ENCODE assay signal across 8 mouse cellular contexts in the genomic region with DNA sequence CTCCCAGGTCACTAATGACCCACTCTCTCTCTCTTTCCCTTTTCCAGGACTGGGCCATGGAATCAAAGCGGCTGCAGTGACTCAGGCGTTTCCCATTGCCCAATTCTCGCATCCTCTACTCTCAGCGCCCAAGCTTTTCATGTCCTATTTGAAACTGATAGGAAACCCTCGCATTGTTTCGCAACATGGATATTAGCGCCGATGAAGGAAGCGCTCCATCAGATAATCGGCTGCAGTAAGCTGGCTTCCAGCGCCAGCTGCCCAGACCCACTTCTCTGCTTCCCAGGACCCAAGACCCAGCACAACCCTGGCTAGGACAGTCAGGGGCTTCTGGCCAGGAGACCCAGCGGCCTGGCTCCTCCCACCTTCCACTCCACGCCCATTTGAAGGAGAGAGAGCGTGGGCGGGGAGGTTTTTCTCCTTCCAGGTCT. TPM values are rescaled to one million over a fixed set of nuclear protein-coding genes. Genes with fewer than 3 reads are reported as not detected.
DNase-seq lines count a peak whose midpoint lies in the region; ATAC-seq and TF ChIP-seq lines count a peak whose summit lies in the region.

No protein-coding gene starts in this region.

- no peaks in the 10 kb centered on the region for H3K27me3 ChIP-seq in hindbrain, embryonic 15.5 days

- no peak for TF ChIP-seq POLR2A in embryonic fibroblast, embryonic 13.5 days (IDR thresholded peaks at IDR 0.05; ENCODE audit: low read depth, low read length)

- no peaks in the 10 kb centered on the region for H3K9me3 ChIP-seq in hindbrain, embryonic 15.5 days

- ATAC-seq in hindbrain, embryonic 15.5 days (ENCODE audit: low FRiP score, low read depth), result no peak; the same call in 1 of the 2 replicates

- DNase-seq in adrenal gland, postnatal 14 days, result peak; percentile 65
- no peak for DNase-seq in adrenal gland, postnatal 4 days (ENCODE audit: low spot score in 2 of 2)
- DNase-seq in lung, adult 18-20 months, result peak; percentile 69 to 79
- DNase-seq in retina, postnatal 1 day, result peak; percentile 70
- DNase-seq in layer of hippocampus, postnatal 14 days (ENCODE audit: low spot score in 2 of 2), result no peak
- no peak for DNase-seq in frontal cortex, postnatal 25 days (ENCODE audit: low spot score in 2 of 2)

- H3K9ac ChIP-seq in hindbrain, embryonic 15.5 days, result peak overlapping the region; percentile 8; the same call in 1 of the 2 replicates

- no peak for TF ChIP-seq CTCF in embryonic fibroblast, embryonic 13.5 days (IDR thresholded peaks at IDR 0.05; ENCODE audit: borderline replicate concordance, insufficient read depth, low read length)

- WGBS in hindbrain, embryonic 15.5 days, result 26% methylated on average over 15 of the region's 15 CpGs

- no peaks in the 10 kb centered on the region for H3K36me3 ChIP-seq in hindbrain, embryonic 15.5 days

- H3K27ac ChIP-seq in embryonic fibroblast, embryonic 13.5 days (ENCODE audit: insufficient read depth, low read length), result no peak overlapping the region
- 0 out of 2 replicates have a peak overlapping the region, but pooled peaks have one; percentile 17 for H3K27ac ChIP-seq in hindbrain, embryonic 15.5 days (replicated peaks)

- no peaks in the 10 kb centered on the region for H3K4me1 ChIP-seq in embryonic fibroblast, embryonic 13.5 days (ENCODE audit: control insufficient read depth, insufficient read depth, low read length)
- peaks cover 25% of the 10 kb centered on the region for H3K4me1 ChIP-seq in hindbrain, embryonic 15.5 days (replicated peaks)

- peak overlapping the region; percentile 52 for H3K4me2 ChIP-seq in hindbrain, embryonic 15.5 days

- H3K4me3 ChIP-seq in embryonic fibroblast, embryonic 13.5 days (ENCODE audit: insufficient read depth, low read length), result peak overlapping the region; percentile 2; the same call in 1 of the 2 replicates
- H3K4me3 ChIP-seq in hindbrain, embryonic 15.5 days, result peak overlapping the region; percentile 26

RNA-seq across cellular contexts. Expression of gene Rpn1, which starts 51.9 kb away (rescaled TPM):
- total RNA-seq in adrenal gland, postnatal 14 days (2021), result 183 and 185 TPM in 2 replicates
- total RNA-seq in adrenal gland, postnatal 4 days (2021), result 100 to 1,000 TPM; 212 to 219 TPM
- polyA plus RNA-seq in embryonic fibroblast, embryonic 13.5 days (2011; ENCODE audit: insufficient read length, low read depth, missing spikeins), result 336 and 384 TPM in 2 replicates
- 298 and 305 TPM in 2 replicates for polyA plus RNA-seq in hindbrain, embryonic 15.5 days (2015; fragmentation: Nextera tagmentation; extraction: Ambion mirVana)
- 100 to 1,000 TPM; 143 to 166 TPM for total RNA-seq in layer of hippocampus, postnatal 14 days (2021)

RNA-seq across cellular contexts. Expression of gene Gata2, which starts 57.5 kb away (rescaled TPM):
- 26.3 and 36.4 TPM in 2 replicates for total RNA-seq in adrenal gland, postnatal 14 days (2021)
- total RNA-seq in adrenal gland, postnatal 4 days (2021), result 10 to 100 TPM; 55.5 to 62.7 TPM
- 6.4 and 10.9 TPM in 2 replicates for polyA plus RNA-seq in embryonic fibroblast, embryonic 13.5 days (2011; ENCODE audit: insufficient read length, low read depth, missing spikeins)
- polyA plus RNA-seq in hindbrain, embryonic 15.5 days (2015; fragmentation: Nextera tagmentation; extraction: Ambion mirVana), result 18.1 and 20.2 TPM in 2 replicates
- 1 to 10 TPM; 7.0 to 7.6 TPM for total RNA-seq in layer of hippocampus, postnatal 14 days (2021)

Comparison
In these comparisons a context has a peak if more than half of its experiments do, and no peak if none do; other contexts are left out.
1. DNase-seq: peak in adrenal gland, postnatal 14 days (single experiment), lung, adult 18-20 months (2 of 2) and retina, postnatal 1 day (single experiment); none in adrenal gland, postnatal 4 days (0 of 2), layer of hippocampus, postnatal 14 days (0 of 2) and frontal cortex, postnatal 25 days (0 of 2).